Mouse (Mus musculus) adrenal gland, adult (tissue): Measurements from ENCODE around the gene Limd1.

Experiments used
- DNase-seq, 2 experiments: peaks; one replicate each; pipeline ENCODE4 v3.0.0; 2022 to 2023; ENCODE audit warnings: low spot score in 1 of 2; ENCODE audit not compliant: inconsistent age in 2 of 2

The Limd1 gene

GRCm38 (mm10) chr9:123510926-123511325 is 32.4 kb downstream of the Limd1 start:
- DNase-seq = no peak

- DNase-seq = no peak
Measured at GRCm38 (mm10) chr9:123512482-123512881, 34.0 kb downstream of the Limd1 start.

GRCm38 (mm10) chr9:123515087-123515486 is 36.6 kb downstream of the Limd1 start:
- DNase-seq = no peak

DNA sequence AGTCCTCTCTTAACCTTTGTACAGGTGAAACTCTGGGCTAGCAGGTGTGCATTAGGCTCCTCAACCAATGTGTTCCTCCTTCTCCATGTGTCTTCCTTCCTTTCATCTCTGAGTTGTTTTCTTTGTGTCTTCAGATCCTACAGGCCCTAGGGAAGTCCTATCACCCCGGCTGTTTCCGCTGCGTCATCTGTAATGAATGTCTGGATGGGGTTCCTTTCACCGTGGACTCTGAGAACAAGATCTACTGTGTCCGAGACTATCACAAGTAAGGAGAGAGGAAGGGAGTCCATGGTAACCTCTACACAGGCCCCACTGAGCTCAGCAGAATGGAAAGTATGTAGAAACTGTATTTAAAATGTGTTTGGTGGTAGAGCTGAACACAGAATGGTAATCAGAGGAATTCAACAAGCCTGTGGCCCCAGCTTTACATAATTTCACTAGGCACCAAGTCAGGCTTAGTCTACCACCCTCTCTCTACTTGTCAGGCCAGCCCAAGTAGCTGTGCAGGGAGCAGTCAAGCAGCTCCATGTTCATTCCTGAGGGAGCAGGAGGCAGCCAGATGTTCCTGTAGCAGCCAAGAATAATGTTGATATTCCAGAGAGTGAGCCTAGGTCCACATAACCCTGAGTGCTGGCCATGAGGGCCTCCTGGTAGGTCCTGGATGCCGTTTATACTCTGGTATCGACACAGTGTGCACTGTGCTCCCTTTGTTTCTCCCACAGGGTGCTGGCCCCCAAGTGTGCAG is 38.3 kb downstream of the Limd1 start:
- DNase-seq = no peak

DNA sequence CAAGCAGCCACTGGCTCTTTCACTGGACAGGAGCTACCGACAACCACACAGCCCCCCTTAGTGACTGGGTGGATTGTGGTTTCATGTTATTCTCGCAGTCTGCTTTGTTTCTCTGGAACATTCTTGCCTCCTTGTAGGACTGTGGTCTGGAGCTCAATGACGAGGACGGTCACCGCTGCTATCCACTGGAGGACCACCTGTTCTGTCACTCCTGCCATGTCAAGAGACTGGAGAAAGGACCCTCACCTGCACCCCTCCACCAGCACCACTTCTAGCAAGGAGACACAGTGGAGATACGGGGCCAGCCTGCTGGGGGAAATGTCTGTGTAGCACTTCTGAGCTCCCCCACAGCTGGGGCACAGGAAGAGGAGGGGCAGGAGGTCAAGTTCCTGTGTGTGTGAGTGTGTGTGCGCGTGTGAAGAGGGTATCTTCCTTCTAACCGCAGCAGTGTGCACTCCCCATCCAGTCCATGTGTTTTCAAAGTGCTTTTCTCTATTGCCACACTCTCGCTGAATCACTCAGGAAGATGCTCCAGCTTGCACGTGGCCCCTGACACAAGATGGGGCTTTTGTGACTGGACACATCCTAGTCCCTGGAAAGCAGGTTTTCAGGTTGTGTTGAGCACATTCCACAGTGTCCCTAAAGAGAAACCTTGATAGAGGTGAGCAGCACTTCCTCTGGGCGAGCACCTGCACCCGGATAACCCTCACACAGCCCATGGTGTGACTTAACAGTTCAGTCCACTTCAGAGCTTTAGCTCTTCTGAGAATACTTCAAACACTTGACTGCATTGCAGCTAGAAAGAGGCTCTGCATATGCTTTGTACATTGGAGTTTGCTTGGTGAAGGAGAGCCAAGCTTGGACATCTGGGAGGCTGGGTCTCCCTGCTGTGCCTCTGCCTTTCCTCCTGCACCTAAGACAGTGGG is 40.7 kb downstream of the Limd1 start:
- DNase-seq = no peak

GRCm38 (mm10) chr9:123520735-123521134 is 42.2 kb downstream of the Limd1 start:
- DNase-seq = no peak

GRCm38 (mm10) chr9:123523676-123524075 is 45.2 kb downstream of the Limd1 start:
- DNase-seq = peak in 1 of 2 experiments; percentile 70

DNA sequence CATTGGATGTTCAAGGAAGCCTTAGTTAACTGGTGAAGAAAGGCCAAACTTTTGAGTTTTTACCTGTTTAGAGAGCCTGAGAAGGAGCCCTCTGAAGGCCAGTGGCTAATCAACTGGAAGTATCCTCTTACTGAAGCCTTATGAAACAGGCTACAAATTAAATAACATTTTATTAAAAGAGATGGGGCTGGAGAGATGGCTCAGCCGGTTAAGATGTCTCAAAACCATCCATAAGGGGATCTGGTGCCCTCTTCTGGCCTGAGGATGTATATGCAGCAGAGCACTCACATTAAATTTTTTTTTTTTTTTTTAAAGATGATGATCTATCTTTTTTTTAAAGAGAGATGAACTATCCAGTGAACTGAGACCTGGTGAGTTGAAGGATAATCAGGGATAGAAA is 46.6 kb downstream of the Limd1 start:
- DNase-seq = peak; percentile 54 to 82

GRCm38 (mm10) chr9:123526502-123526901 is 48.0 kb downstream of the Limd1 start:
- no peak for DNase-seq

- peak; percentile 20 to 84 for DNase-seq
Measured at GRCm38 (mm10) chr9:123528087-123528925, 49.8 kb downstream of the Limd1 start.

DNA sequence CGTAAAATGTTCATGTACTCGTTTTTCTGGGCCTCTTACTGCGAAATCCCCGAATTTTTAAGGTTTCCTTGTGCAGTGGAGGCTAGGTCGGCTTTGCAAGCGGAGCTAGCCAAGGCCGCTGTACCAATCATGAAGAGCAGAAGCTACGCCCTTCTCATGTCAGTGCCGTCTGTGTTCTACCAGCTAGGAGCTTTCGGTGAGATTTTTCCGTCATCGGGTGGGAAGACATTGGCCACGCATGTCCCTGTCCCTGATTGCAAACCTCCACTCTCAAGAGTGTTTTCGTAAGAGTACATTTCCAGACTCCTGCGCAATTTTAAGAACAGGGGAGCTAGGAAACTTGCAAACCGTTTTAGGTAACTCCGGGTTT is 50.4 kb downstream of the Limd1 start:
- peak in 1 of 2 experiments; percentile 75 for DNase-seq

DNA sequence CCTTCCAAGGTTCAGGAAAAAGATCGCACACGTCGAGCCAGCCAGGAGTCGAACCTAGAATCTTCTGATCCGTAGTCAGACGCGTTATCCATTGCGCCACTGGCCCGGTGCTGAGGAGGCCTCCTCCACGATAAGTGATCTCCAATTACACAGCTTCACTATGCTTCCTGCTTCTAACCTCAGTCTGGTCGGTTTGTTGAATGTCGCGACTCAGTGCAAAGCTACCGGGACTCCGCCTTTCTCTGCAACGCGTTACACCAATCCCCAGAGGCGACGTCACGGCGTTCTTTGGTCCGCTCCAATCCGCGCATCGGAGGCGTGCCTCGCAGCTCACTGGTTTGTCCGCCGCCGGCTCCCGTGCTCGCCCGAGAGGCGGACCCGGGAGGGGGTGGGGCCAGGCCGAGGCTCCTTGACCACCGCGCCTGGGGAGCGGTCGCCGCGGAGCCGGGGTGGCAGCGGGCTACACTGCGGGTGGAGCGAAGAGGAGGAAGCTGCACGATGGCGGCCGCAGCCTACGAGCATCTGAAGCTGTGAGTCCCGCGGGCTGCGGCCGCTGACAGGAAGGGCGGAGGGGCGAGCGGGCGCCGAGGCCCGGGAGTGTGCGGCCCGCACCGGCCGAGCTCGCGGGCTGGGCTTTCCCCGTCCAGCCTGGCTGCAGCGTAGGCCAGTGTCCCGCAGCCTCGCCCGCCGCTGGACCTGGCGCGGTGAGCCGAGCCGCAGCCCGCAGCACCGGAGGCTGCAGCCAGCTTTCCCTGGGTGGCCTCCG is 51.1 kb downstream of the Limd1 start, which contains the start of gene Sacm1l:
Gene Sacm1l, plus strand, starts transcription at position 368 of the 766 bp plus-strand sequence.
- DNase-seq = peak; percentile 99

- no peak for DNase-seq
Measured at GRCm38 (mm10) chr9:123530158-123530475, 51.6 kb downstream of the Limd1 start.

- peak in 1 of 2 experiments; percentile 71 for DNase-seq
Measured at GRCm38 (mm10) chr9:123530566-123531130, 52.1 kb downstream of the Limd1 start.

DNA sequence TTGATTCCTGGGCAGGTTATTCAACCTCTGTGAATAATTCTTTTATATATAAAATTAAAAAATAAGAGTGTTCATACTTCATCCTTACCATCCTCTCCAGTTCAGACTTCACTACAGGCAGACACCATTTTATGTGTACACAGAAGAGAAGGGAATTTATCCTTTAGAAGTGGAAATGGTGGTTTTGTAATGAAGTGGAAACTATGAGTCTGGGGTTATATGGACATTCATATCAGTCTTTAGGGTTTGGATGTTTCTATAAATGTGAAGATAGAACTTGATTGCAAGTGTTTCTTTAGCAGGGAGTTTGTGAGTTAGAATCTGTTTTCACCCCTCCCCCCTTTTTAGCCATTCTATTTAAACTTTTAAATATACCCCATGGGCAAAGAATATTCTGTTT is 52.7 kb downstream of the Limd1 start:
- no peak for DNase-seq

GRCm38 (mm10) chr9:123536613-123537012 is 58.1 kb downstream of the Limd1 start:
- DNase-seq = no peak

DNA sequence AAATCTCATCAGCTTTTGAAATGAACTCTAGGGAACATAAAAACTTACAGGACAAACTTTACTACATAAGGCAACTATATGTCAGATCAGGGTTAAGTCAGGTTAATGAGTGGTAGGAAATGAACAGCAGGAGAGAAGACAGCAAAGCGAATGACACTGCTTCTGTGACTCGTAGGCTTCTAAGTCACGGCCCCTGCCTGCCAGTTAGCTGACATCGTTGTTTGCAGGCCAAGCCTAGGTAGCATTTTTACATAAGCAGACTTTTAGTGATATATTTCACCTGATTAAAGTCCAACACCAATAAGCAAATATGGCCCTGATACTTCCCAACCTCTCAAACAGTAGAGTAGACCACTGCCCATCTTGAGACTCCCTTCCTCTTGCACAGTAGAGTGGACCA is 59.7 kb downstream of the Limd1 start:
- no peak for DNase-seq

- no peak for DNase-seq
Measured at GRCm38 (mm10) chr9:123539093-123539492, 60.6 kb downstream of the Limd1 start.

DNA sequence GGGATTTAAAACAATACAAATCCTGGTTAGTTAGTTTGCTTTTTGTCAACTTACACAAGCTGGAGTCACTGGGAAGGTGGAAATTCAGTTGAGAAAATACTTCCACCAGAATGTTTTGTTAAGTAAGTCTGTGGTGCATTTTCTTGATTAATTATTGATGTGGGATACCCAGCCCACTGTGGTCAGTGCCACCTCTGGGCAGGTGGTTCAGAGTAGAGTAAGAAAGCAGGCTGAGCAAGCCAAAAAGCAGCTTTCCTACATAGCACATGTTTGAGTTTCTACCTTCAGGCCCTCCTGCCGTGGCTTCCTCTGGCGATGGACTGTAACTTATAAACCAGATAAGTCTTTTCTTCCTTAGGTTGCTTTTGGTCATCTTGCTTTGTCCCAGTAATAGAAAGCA is 61.3 kb downstream of the Limd1 start:
- DNase-seq = no peak

GRCm38 (mm10) chr9:123554599-123554998 is 76.1 kb downstream of the Limd1 start:
- DNase-seq = no peak
